Mouse (Mus musculus): ENCODE data around the gene Gpr107.

DNA sequence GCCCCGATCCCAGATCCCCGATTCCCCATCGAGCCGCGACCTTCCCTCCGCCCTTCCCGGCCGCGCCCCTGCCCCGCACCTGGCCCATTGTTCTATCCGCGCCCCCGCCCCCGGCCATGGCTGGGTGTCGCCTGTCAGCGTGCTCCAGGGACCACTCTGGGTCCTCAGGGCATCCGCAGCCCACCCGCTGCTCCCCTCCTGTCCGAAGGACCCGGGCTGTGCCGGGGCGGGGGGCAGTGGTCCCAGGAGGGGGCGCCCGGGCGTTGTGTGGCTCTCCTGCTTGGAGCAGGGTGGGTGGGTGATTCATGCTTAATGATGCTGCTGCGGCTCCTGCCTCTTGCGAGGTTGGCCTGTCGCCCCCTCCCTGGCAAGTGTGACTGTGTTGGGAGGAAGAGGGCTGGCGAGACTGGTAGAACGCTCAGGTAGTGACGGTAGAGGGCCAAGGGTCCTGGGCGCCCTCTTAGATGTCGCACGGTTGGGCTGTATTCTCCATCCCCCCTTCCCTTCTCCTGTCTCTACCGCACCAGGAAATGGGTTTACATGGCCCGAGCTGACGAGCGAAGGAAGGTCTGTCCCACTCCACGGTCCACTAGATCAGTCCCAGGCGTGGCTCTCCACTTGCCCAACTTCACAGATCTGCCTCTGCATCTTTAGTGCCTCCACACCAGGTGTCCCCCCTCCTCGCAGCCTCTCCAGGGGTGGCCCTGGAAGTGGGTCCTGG lies 94.3 kb downstream of the Gpr107 start:
- no peak for TF ChIP-seq CTCF (IDR thresholded peaks at IDR 0.05; ENCODE audit: low read depth)
- no peak for TF ChIP-seq EP300 (IDR thresholded peaks at IDR 0.05; ENCODE audit: low read depth)

All from liver, postnatal 0 days (tissue).